Mouse (Mus musculus) stomach, postnatal 0 days (tissue): ENCODE measurements around the gene 4933407L21Rik. TPM values are rescaled to one million over a fixed set of nuclear protein-coding genes. Genes with fewer than 3 reads are reported as not detected.

Source experiments
- ATAC-seq: fragments of 200-750 bp; cut with Nextera tagmentation; 2 replicates; pipeline ENCODE4 v1.8.0; 2017; ENCODE audit not compliant: low FRiP score, low TSS enrichment
- DNase-seq: peaks from one replicate; pipeline ENCODE4 v3.0.0-alpha.2; 2016; ENCODE audit warnings: low spot score
- H3K27ac ChIP-seq: fragments of 300-500 bp; sonication (generic); replicated peaks from 2 replicates; pipeline ENCODE4 v1.5.1; 2014; ENCODE audit warnings: mild to moderate bottlenecking, control low read depth
- H3K27me3 ChIP-seq: fragments of 300-500 bp; sonication (generic); 2 replicates; pipeline ENCODE4 v1.6.1; 2014; ENCODE audit warnings: low read length; ENCODE audit not compliant: control insufficient read depth, insufficient read depth
- H3K36me3 ChIP-seq: fragments of 300-500 bp; sonication (generic); 2 replicates; pipeline ENCODE4 v1.6.1; 2014; ENCODE audit warnings: low read length, mixed read lengths; ENCODE audit not compliant: control insufficient read depth, insufficient read depth
- H3K4me1 ChIP-seq: fragments of 300-500 bp; sonication (generic); replicated peaks from 2 replicates; pipeline ENCODE4 v1.6.1; 2014; ENCODE audit warnings: antibody characterized with exemption; ENCODE audit not compliant: control insufficient read depth, insufficient read depth
- H3K4me2 ChIP-seq: fragments of 300-500 bp; sonication (generic); replicated peaks from 2 replicates; pipeline ENCODE4 v1.6.1; 2014; ENCODE audit warnings: low read depth, mild to moderate bottlenecking, control low read depth, moderate library complexity
- H3K4me3 ChIP-seq: fragments of 300-500 bp; sonication (generic); 2 replicates; pipeline ENCODE4 v1.5.1; 2014; ENCODE audit warnings: low read depth, low read length, control low read depth
- H3K9ac ChIP-seq: fragments of 300-500 bp; sonication (generic); 2 replicates; pipeline ENCODE4 v1.6.1; 2014; ENCODE audit warnings: mild to moderate bottlenecking, low read length, control low read depth, mixed read lengths
- H3K9me3 ChIP-seq: fragments of 300-500 bp; sonication (generic); 2 replicates; pipeline ENCODE4 v1.6.1; 2016; ENCODE audit warnings: low read length; ENCODE audit not compliant: control insufficient read depth
- CTCF ChIP-seq: IDR thresholded peaks from 2 replicates; pipeline ENCODE4 v1.5.1; 2016; ENCODE audit warnings: antibody characterized with exemption, low read depth, mild to moderate bottlenecking, moderate library complexity
- EP300 ChIP-seq: optimal IDR thresholded peaks from 2 replicates; pipeline ENCODE3; 2016; ENCODE audit warnings: antibody characterized with exemption
- WGBS: fragments of 180-500 bp; shearing (Covaris S2); extraction: QIAGEN DNeasy Blood & Tissue Kit; methylation state at CpG from one replicate; pipeline ENCODE4 v1.1.7; 2014; 5-methylcytosine and 5-hydroxymethylcytosine counted together
- polyA plus RNA-seq: library from polyadenylated mRNA; unstranded; fragments of >200 nt; fragmentation: Nextera tagmentation; extraction: Ambion mirVana; gene quantifications from 2 replicates; pipeline ENCODE4 v1.2.1, GENCODE M21; 2015

Gene 4933407L21Rik
- polyA plus RNA-seq, 1 experiment from 2014 or later: 0.18 TPM

- Histone ChIP-seq H3K9ac (peak overlapping the region; percentile 82), H3K4me3 (peak overlapping the region; percentile 89), H3K4me2 (peak overlapping the region; percentile 66), H3K27ac (peak overlapping the region; percentile 86), H3K9me3 (no peaks in the 10 kb centered on the region), H3K27me3 (no peaks in the 10 kb centered on the region), H3K36me3 (no peaks in the 10 kb centered on the region), H3K4me1 (peaks cover 22% of the 10 kb centered on the region; the same call in 1 of the 2 replicates)
- DNase-seq (peak; percentile 73), ATAC-seq (peak; percentile 75)
- TF ChIP-seq EP300 (no peak), CTCF (peak; percentile 63)
- 5% methylated on average over 15 of the region's 15 CpGs for WGBS
These were observed 32.9 kb upstream of the 4933407L21Rik start for GRCm38 (mm10) chr1:85895391-85895837.

- ATAC-seq: no peak
- H3K9ac ChIP-seq: peak overlapping the region; percentile 82
- WGBS: 73% methylated on average over 5 of the region's 5 CpGs
- no peak for DNase-seq
- H3K4me1 ChIP-seq: peaks cover 27% of the 10 kb centered on the region; the same call in 1 of the 2 replicates
- peak overlapping the region; percentile 89; the same call in 1 of the 2 replicates for H3K4me3 ChIP-seq
- H3K4me2 ChIP-seq: peak overlapping the region; percentile 66
- H3K27ac ChIP-seq: peak overlapping the region; percentile 86
- TF ChIP-seq EP300: no peak
- no peak for TF ChIP-seq CTCF
- no peaks in the 10 kb centered on the region for H3K9me3 ChIP-seq
- H3K27me3 ChIP-seq: no peaks in the 10 kb centered on the region
- H3K36me3 ChIP-seq: no peaks in the 10 kb centered on the region
These were observed 32.2 kb upstream of the 4933407L21Rik start for GRCm38 (mm10) chr1:85896110-85896509.

GRCm38 (mm10) chr1:85896781-85897700, 31.2 kb upstream of the 4933407L21Rik start:
- Histone ChIP-seq H3K36me3 (no peaks in the 10 kb centered on the region), H3K9ac (no peak overlapping the region), H3K27ac (peak overlapping the region; percentile 86), H3K27me3 (no peaks in the 10 kb centered on the region), H3K9me3 (no peaks in the 10 kb centered on the region), H3K4me1 (peaks cover 33% of the 10 kb centered on the region), H3K4me2 (no peak overlapping the region; the same call in 1 of the 2 replicates), H3K4me3 (no peak overlapping the region)
- ATAC-seq (no peak), DNase-seq (no peak)
- 45% methylated on average over 12 of the region's 12 CpGs for WGBS
- TF ChIP-seq EP300: no peak
- no peak for TF ChIP-seq CTCF

GRCm38 (mm10) chr1:85897901-85898760, 30.2 kb upstream of the 4933407L21Rik start:
- Histone ChIP-seq H3K9ac (no peak overlapping the region), H3K36me3 (no peaks in the 10 kb centered on the region), H3K27me3 (no peaks in the 10 kb centered on the region), H3K4me2 (0 out of 2 replicates have a peak overlapping the region, but pooled peaks have one; percentile 8), H3K4me3 (no peak overlapping the region), H3K9me3 (no peaks in the 10 kb centered on the region), H3K4me1 (peaks cover 39% of the 10 kb centered on the region), H3K27ac (peak overlapping the region; percentile 71)
- no peak for DNase-seq
- ATAC-seq: no peak
- TF ChIP-seq EP300 (no peak), CTCF (no peak)
- WGBS: 18% methylated on average over 8 of the region's 8 CpGs

GRCm38 (mm10) chr1:85898761-85899387, 29.4 kb upstream of the 4933407L21Rik start:
- Histone ChIP-seq H3K4me2 (0 out of 2 replicates have a peak overlapping the region, but pooled peaks have one; percentile 8), H3K9ac (0 out of 2 replicates have a peak overlapping the region, but pooled peaks have one; percentile 24), H3K27me3 (no peaks in the 10 kb centered on the region), H3K4me1 (peaks cover 39% of the 10 kb centered on the region), H3K4me3 (no peak overlapping the region), H3K27ac (peak overlapping the region; percentile 71), H3K36me3 (no peaks in the 10 kb centered on the region), H3K9me3 (no peaks in the 10 kb centered on the region)
- TF ChIP-seq CTCF (no peak), EP300 (no peak)
- ATAC-seq: no peak
- WGBS: 51% methylated on average over 12 of the region's 12 CpGs
- DNase-seq: no peak
